Mouse (Mus musculus) natural killer cell, adult 2 months (primary cell): Measurements from ENCODE around the gene Gm5072.
"Not testable (repeated sequence)": the region's sequence is repeated elsewhere in the genome, so short reads cannot be mapped to it uniquely, and the experiment has no call there.

ENCODE experiments used
- DNase-seq, 2 experiments: peaks; one replicate each; pipeline ENCODE4 v3.0.0; 2022; ENCODE audit warnings: low spot score in 2 of 2

The Gm5072 gene

GRCm38 (mm10) chrX:91392200-91392599 is at the start of gene Gm5072:
Gene Gm5072 (plus strand): TSS chrX:91392500.
- DNase-seq = not testable (repeated sequence)
